Mouse (Mus musculus) kidney, embryonic 16.5 days (tissue): ENCODE measurements at regions not wholly inside any gene's neighbourhood (a gene's known extent, or its start where the extent isn't known, plus 50 kb on each side); places are given as distances from the start of the nearest gene placed in this dataset.

ENCODE experiments used
- ATAC-seq: fragments of 200-750 bp; cut with Nextera tagmentation; 2 replicates; pipeline ENCODE4 v1.8.0; 2017; ENCODE audit warnings: moderate TSS enrichment; ENCODE audit not compliant: low FRiP score, low TSS enrichment
- H3K27ac ChIP-seq: fragments of 300-500 bp; sonication (generic); 2 replicates; pipeline ENCODE4 v1.5.1; 2014; ENCODE audit warnings: low read length
- H3K27me3 ChIP-seq: fragments of 300-500 bp; sonication (generic); 2 replicates; pipeline ENCODE4 v1.6.1; 2014; ENCODE audit warnings: low read length, control low read depth, mixed read lengths; ENCODE audit not compliant: insufficient read depth
- H3K36me3 ChIP-seq: fragments of 300-500 bp; sonication (generic); 2 replicates; pipeline ENCODE4 v1.6.1; 2014; ENCODE audit warnings: low read length, control low read depth, mixed read lengths; ENCODE audit not compliant: insufficient read depth
- H3K4me1 ChIP-seq: fragments of 300-500 bp; sonication (generic); 2 replicates; pipeline ENCODE4 v1.6.1; 2014; ENCODE audit warnings: low read length, control low read depth, mixed read lengths; ENCODE audit not compliant: insufficient read depth
- H3K4me2 ChIP-seq: fragments of 300-500 bp; sonication (generic); replicated peaks from 2 replicates; pipeline ENCODE4 v1.6.1; 2014; ENCODE audit warnings: low read depth, low read length
- H3K4me3 ChIP-seq: fragments of 300-500 bp; sonication (generic); 2 replicates; pipeline ENCODE4 v1.5.1; 2014; ENCODE audit warnings: mild to moderate bottlenecking, low read length
- H3K9ac ChIP-seq: fragments of 300-500 bp; sonication (generic); replicated peaks from 2 replicates; pipeline ENCODE4 v1.6.1; 2014; ENCODE audit warnings: low read length
- H3K9me3 ChIP-seq: fragments of 300-500 bp; sonication (generic); 2 replicates; pipeline ENCODE4 v1.6.1; 2016; ENCODE audit warnings: low read length, control low read depth
- WGBS: fragments of 180-500 bp; shearing (Covaris S2); extraction: QIAGEN DNeasy Blood & Tissue Kit; methylation state at CpG from one replicate; pipeline ENCODE4 v1.1.7; 2014; 5-methylcytosine and 5-hydroxymethylcytosine counted together

DNA sequence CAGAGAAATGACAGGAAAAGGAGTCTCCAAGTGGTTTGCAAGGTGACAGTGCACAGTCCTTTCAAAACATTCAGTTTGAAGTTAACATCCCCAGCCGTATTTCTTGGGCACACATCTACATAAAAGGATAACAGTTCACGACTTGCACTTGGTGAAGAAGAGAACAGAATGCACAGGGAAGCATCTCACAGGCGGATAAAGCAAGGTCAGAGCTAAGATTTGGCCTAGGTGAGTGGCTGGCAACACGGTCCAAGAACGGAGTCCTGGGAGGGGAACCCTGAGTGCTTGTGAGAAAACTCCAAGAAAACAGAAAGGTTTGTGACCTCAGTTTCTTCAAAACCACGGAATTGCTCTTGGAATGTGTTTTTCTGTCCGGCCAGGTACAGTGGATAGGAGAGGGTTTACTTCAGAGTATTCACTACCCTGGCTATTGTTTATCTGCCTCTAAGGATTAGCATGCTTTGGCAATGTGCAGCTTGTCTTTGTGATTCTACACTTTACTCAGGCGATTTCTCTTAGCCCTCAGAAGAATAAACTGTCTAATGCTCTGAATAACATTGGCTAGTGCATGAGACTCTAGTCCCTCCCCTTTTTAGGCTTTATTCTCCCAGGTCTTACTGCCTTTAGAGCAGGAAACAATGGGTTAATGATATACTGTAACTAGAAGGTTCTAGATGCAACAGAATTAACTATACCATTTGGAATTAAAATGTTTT is 73.4 kb upstream of the Chd2 start:
- peak overlapping the region; percentile 35; the same call in 1 of the 2 replicates for H3K9ac ChIP-seq

DNA sequence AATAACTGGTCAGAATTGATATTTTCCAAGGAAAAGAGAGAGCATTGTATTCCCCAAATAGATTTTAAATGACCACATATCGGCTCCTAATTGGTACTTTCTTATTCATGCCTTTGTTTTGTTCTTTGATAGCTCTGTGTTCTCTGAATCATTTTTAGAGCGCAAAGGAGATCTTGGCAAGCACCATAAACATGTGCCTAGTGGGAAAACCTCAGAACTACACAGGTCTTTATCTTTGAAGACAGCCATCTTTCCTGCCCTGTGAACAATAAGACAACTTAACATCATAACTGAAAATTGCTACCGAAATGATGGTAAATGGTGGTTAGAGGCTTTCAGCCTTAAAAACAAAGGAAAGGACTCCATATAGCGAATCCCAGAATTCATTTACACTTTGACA is 72.7 kb upstream of the Chd2 start:
- ATAC-seq = no peak
- Histone ChIP-seq H3K9ac (no peak overlapping the region), H3K4me1 (peaks cover 30% of the 10 kb centered on the region), H3K4me3 (no peak overlapping the region), H3K27ac (no peak overlapping the region), H3K27me3 (no peaks in the 10 kb centered on the region), H3K4me2 (no peak overlapping the region), H3K9me3 (no peaks in the 10 kb centered on the region), H3K36me3 (no peaks in the 10 kb centered on the region)
- WGBS = 88% methylated on average over 4 of the region's 4 CpGs

More for the DNA sequence above, 73.4 kb upstream of the Chd2 start:
- Histone ChIP-seq H3K27me3 (no peaks in the 10 kb centered on the region), H3K9me3 (no peaks in the 10 kb centered on the region), H3K4me2 (no peak overlapping the region), H3K27ac (peak overlapping the region; percentile 100), H3K4me3 (no peak overlapping the region), H3K4me1 (peaks cover 30% of the 10 kb centered on the region), H3K36me3 (no peaks in the 10 kb centered on the region)
- WGBS = 61% methylated on average over 8 of the region's 8 CpGs
- ATAC-seq = no peak

DNA sequence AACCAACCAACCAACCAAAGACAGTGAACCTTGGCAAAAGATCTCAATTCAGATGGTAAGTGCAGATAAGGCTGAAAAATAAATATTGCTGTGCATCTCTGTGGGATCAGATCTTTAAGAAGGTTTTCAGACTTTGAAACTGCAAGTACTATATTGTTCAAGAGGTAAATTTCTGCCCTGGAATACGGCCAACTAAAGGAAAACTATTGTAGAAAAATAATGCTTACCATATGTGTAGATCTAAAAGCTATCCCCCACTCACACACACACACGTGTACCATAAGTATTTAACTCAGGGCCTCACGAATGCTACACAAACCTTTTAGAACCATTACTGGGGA is 71.1 kb upstream of the Chd2 start:
- Histone ChIP-seq H3K9me3 (no peaks in the 10 kb centered on the region), H3K4me1 (peaks cover 41% of the 10 kb centered on the region), H3K27ac (no peak overlapping the region), H3K4me3 (no peak overlapping the region), H3K27me3 (no peaks in the 10 kb centered on the region), H3K36me3 (no peaks in the 10 kb centered on the region), H3K9ac (no peak overlapping the region), H3K4me2 (no peak overlapping the region)
- ATAC-seq = no peak
- 66% methylated on average over 3 of the region's 3 CpGs for WGBS

DNA sequence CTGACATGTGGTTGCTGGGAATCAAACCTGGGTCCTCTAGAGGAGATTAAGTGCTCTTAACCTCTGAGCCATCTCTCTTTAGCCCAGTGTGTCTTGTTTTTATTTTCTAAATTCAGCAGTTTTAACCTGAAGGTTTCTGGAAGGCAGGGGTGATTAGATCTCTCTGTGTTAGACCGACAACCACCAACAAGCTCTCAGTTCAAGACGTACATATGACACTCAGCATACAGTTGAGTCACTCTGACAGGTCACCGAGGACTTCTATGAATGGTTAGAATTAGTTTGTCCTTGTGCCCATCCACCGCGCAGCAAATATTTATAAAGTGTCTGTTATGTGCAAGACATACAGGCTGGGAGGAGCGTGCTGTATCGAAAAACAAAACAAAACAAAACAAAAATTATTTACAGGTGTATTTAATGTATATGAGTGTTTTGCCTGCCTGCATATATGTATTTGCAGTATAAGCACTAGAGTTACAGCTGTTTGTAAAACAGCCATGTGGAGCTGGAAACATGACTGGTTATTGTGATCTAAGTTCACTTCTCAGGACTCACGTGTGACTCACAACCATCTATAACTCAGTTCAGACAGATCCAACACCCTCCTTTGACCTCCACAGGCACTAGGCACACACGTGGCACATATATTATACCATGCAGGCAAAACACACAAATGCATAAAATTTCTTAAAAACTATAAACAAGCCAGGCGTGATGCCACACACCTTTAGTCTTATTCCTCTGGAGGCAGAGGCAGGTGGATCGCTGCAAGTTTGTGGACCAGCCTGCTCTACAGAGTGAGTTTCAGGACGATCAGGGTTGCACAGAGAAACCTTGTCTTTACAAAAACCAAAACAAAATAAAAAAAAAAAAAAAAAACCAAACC is 70.5 kb upstream of the Chd2 start:
- Histone ChIP-seq H3K9me3 (no peaks in the 10 kb centered on the region), H3K36me3 (no peaks in the 10 kb centered on the region), H3K27ac (no peak overlapping the region), H3K9ac (no peak overlapping the region), H3K4me3 (no peak overlapping the region), H3K4me2 (no peak overlapping the region), H3K27me3 (no peaks in the 10 kb centered on the region), H3K4me1 (peaks cover 39% of the 10 kb centered on the region)
- 76% methylated on average over 12 of the region's 12 CpGs for whole genome bisulfite sequencing
- ATAC-seq = no peak

DNA sequence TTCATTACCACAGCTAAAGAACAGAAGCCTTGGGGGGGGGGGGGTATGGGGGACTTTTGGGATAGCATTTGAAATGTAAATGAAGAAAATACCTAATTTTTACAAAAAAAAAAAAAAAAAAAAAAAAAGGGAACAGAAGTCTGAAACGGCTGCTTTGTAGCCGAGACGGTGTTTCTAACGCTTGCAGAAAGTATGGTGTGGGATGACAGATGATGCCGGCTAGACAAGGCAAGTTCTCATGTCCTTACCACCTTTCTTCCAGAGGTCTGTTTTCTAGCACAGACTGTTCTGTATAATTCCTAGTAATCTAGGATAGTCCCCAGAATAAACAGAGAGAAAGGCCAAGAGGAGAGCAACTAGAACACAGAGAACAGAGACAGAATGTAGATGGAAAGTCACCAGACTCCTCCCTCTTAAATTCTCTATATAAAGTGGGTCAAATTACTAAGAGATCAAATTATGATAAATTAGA is 67.2 kb upstream of the Chd2 start:
- Histone ChIP-seq H3K27ac (peak overlapping the region; percentile 98; the same call in 1 of the 2 replicates), H3K4me2 (peak overlapping the region; percentile 65; the same call in 1 of the 2 replicates), H3K4me3 (no peak overlapping the region)

DNA sequence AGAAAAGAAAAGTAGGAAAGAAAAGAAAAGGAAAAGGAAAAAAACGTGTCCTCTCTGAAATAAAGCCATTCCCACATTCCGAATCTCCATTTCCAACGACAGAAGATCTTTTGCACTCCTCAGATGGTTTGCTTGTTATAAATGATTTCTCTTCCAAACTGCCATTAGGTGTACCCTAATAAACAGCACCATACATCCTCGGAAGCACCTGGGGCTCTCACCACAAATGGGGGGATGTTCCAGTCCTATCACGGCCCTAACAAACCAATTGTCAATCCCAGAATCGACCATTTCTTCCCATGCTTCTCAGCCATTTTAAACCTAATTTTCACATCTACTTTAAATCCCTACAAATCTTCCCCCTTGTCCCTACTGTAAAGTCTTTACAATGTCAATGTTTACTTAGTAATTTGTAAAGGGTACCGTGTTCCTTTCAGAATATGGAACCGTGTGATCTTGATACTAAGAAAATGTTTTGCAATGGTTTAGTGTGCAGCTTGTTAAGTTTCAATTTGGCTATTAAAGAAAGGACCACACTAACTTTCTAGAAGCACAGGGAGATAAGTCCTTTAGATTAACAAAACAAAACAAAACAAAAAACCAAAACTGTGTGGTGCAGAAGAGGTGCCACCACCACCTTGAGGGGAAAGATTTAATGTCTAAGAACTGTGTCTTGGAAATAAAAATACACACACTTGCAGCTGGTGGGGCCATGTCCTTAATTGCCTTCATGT is 66.6 kb upstream of the Chd2 start:
- peak overlapping the region; percentile 65 for H3K4me2 ChIP-seq
- no peak for ATAC-seq
- peak overlapping the region; percentile 60 for H3K9ac ChIP-seq
- peak overlapping the region; percentile 22; the same call in 1 of the 2 replicates for H3K4me3 ChIP-seq
- H3K27ac ChIP-seq = peak overlapping the region; percentile 98
- H3K4me1 ChIP-seq = peaks cover 18% of the 10 kb centered on the region; the same call in 1 of the 2 replicates
- no peaks in the 10 kb centered on the region for H3K9me3 ChIP-seq
- H3K36me3 ChIP-seq = no peaks in the 10 kb centered on the region
- no peaks in the 10 kb centered on the region for H3K27me3 ChIP-seq
- whole genome bisulfite sequencing = 19% methylated on average over 8 of the region's 8 CpGs

More for the DNA sequence above, 67.2 kb upstream of the Chd2 start:
- H3K36me3 ChIP-seq = no peaks in the 10 kb centered on the region
- peak overlapping the region; percentile 51 for H3K9ac ChIP-seq
- 26% methylated on average over 5 of the region's 5 CpGs for WGBS
- no peaks in the 10 kb centered on the region for H3K9me3 ChIP-seq
- H3K27me3 ChIP-seq = no peaks in the 10 kb centered on the region
- no peak for ATAC-seq
- H3K4me1 ChIP-seq = peaks cover 20% of the 10 kb centered on the region; the same call in 1 of the 2 replicates

DNA sequence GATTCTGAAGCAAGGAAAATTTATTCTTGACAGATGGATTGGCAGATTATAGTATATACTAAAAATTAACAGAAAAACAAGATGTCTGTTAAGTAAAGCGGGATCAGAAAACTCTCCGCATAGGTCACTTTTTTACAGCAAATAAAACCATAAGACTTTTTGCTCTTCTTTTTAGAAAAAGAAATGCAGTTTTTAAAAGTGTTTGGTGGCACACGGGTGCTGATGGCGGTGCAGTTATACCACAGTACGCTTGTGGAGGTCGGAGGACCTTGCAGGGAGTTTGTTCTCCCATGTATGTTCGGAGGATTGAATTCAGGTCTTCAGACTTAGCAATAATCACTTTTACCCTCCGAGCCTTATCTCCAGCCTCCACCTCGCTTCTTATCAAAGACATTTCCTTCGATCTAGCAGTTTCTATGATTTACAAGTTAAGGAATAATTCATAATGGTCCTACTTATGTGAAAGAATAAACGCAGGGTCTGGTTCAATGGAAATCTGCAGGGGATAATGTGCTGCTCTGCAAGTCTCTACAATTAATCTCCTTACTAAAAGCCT is 65.9 kb upstream of the Chd2 start:
- Histone ChIP-seq H3K4me3 (peak overlapping the region; percentile 48), H3K4me2 (peak overlapping the region; percentile 65), H3K9me3 (no peaks in the 10 kb centered on the region), H3K9ac (peak overlapping the region; percentile 72), H3K27ac (peak overlapping the region; percentile 98), H3K27me3 (no peaks in the 10 kb centered on the region), H3K36me3 (no peaks in the 10 kb centered on the region), H3K4me1 (peaks cover 21% of the 10 kb centered on the region; the same call in 1 of the 2 replicates)
- ATAC-seq = no peak
- WGBS = 9% methylated on average over 11 of the region's 11 CpGs

DNA sequence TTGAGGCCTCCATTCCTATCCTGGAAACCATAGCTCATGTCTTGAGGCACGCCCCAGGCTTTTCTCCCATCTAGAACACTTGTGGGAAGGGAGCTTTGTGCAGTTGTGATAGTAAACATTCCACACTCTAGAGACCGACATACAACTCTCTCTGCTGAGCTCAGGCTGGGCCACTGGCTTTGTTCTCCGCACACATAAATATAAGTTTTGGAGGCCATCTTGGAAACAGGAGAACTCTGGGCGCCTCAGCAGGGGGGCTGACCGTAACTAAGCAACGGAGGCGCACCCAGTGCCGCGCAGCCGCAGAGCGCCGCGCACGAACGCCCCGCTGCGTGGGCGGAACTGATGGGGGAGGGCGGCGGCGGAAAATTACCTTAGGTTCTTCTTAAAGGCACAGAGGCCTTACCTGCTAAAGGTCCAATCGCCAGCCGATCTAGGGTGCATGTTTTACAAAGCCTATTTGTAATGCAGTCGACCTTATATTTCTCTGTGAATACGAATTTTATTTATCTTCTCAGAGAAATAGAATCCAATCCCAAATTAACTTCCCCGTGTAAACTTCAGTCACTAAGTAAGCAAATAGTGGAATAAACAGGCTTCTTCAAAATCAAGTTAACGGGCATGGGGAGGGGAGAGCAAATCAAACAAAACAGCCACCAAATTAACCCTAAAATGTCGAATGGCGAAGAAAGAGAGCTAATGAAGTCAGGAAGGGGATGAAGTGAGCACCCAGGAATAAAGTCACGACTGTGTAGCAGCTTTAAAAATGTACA is 65.2 kb upstream of the Chd2 start:
- WGBS = 2% methylated on average over 30 of the region's 30 CpGs
- Histone ChIP-seq H3K27me3 (no peaks in the 10 kb centered on the region), H3K4me1 (peaks cover 21% of the 10 kb centered on the region; the same call in 1 of the 2 replicates), H3K36me3 (no peaks in the 10 kb centered on the region), H3K4me2 (peak overlapping the region; percentile 65), H3K9ac (peak overlapping the region; percentile 72), H3K27ac (peak overlapping the region; percentile 98), H3K4me3 (peak overlapping the region; percentile 48), H3K9me3 (no peaks in the 10 kb centered on the region)
- ATAC-seq = peak; percentile 95

DNA sequence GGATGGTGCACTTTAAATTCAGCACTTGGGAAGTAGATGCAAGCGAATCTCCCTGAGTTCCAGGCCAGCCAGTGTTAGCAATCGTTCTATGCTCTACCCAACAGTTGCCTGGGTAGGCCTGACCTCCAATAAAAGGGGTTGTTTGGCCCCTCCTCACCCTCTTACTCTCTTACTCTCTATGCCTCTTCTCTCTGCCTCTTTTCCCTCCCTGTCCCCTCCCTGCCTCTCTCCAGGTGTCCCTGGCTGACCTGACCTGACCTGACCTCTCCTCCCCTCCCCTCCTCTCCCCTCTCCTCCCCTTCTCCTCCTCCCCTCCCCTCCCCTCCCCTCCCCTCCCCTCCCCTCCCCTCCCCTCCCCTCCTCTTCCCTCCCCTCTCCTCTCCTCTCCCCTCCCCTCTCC is 63.0 kb upstream of the Chd2 start:
- WGBS = 46% methylated on average over 2 of the region's 2 CpGs
- H3K27me3 ChIP-seq = no peaks in the 10 kb centered on the region
- H3K27ac ChIP-seq = no peak overlapping the region
- H3K36me3 ChIP-seq = no peaks in the 10 kb centered on the region
- H3K9ac ChIP-seq = no peak overlapping the region
- no peak overlapping the region for H3K4me3 ChIP-seq
- no peak for ATAC-seq
- H3K9me3 ChIP-seq = no peaks in the 10 kb centered on the region; the same call in 1 of the 2 replicates
- H3K4me2 ChIP-seq = no peak overlapping the region
- H3K4me1 ChIP-seq = peaks cover 21% of the 10 kb centered on the region; the same call in 1 of the 2 replicates
